Mouse (Mus musculus) cortical plate, adult 2 months (tissue): ENCODE results near the gene Axdnd1.

Experiments used
- CTCF ChIP-seq: fragments of 200-500 bp; IDR thresholded peaks from 2 replicates; pipeline ENCODE4 v1.5.1; 2011; ENCODE audit warnings: mild to moderate bottlenecking, control low read depth, low read length; ENCODE audit not compliant: insufficient read depth; ENCODE audit errors: extremely low read depth
- POLR2A ChIP-seq: fragments of 200-500 bp; IDR thresholded peaks from 2 replicates; pipeline ENCODE4 v1.6.1; 2011; ENCODE audit warnings: mild to moderate bottlenecking, low read length, control low read depth; ENCODE audit not compliant: insufficient read depth; ENCODE audit errors: extremely low read depth

GRCm38 (mm10) chr1:156450478-156450877 is 29.5 kb upstream of the Axdnd1 start:
- TF ChIP-seq CTCF = no peak
- TF ChIP-seq POLR2A = no peak
